Mouse (Mus musculus): ENCODE data around the gene Sycp1.
A peak's percentile ranks its signal among the peaks of the same experiment; 100 is the strongest.

Sycp1 gene

DNA sequence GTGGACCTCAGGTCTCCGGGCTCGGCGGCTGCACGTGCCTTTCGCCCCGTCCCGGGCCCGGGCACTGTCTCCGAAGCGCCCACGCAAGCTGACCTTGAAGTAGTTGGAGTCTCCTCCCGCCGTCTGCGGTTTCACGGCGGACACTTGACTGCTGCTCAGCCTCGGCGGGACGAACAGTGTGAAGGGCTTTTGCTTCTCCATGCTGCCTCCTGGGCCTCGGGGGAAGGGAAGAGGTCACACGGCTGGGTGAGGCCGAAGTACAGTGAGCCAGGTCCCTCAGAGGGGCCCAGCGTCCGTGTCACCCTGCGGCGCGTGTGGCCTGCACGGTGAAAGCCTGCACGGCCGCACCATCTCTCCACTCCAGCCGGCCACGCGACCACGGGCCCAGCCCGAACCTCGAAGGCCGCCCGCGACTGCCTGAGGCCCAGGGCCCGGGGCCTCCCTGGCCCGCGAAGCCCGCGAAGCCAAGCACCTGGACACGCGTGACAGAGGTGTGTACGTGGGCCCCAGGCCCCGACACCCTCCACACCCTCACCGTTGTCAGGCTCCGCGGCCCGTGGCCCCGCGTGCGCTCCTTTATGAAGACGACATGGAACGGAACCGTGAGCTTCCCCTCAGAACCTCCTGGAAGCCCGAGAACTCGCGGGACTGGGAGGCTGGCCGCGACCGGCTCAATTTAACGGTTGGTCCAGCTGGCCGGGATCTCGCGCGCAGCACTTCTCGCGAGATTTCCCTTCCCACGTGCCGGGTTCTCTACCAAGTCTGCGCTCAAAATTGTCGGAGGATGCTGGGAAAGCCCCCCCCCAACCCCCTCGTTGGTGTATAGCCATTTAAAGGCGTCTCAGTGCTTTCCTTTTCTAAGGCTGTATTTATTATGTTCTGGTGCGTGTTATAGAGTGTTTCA lies at the start of gene Sycp1:
Gene Sycp1 (minus strand): TSS at position 650 of the 904 bp plus-strand sequence.
- no peak for DNase-seq

DNA sequence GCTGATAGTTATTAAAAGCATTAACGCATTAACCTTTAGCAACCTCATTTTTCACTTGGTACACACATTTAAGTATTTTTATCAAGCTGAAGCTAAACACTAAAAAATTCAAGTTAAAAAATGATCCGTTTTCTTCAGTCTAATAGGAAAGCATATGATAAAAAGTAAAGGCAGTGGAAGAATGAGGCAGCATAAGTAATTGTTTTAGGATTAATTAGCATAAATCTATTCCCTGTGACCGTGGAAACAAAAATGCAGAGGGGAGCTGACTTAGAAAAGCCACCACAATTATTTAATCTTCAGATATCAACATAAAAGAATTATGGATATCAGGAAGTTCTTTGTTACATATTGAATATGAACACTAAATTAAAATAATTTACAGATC lies 44.4 kb upstream of the Sycp1 start:
- DNase-seq = no peak

DNA sequence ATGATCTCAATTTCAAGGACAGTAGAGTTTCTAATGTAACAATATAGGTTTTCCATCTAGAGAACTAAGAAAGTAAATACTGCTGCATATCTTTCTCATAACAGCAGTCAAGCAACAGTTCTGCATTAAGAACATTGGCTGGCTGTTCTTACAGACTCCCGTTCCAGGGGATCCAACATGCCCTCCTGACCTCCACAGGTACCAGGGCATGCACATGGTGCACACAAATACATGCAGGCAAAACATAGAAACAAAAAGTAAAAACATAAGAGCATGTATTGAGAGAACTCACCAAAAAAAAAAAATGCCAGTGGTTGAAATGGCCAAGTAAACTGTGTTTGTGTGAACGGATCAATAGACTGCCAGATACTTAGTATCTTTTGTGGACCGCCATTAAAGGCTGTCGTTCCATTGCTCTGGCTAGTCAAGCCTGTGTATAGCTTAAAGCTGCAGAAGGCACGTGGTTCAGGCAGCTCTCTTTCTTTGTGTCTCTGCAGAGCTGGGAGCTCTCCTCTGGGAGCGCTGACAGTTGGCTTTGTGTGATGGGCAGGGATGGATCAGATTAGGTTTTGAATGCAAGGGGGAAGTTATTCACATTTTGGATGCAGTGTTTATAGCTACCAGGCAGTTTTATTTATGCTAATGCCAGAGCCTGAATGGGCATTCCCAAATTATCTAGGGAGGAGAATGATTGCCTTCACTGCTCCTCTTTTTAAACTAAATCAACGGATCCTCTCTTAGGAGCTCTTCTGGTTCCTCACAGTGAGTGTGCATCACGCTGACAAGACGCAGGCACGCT lies 43.8 kb upstream of the Sycp1 start:
- DNase-seq = no peak

DNA sequence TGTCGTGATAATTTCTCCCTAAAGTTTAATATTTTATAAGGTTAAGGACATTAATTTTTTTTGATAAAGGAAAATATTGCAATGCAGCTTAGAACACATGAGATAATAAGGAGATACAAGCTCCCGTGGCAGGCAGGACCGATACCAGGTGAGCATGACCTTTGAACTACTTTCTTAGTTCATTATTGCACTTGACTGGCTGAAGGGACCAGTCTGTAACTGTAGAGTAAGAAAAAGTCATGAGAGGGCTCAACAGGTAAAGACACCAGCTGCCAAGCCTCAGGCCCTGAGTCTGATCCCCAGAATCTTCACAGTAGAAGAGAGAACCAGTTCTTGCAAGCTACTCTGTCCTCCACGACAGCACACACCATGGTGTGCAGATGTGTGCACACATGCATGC lies 41.0 kb upstream of the Sycp1 start:
- DNase-seq = no peak

DNA sequence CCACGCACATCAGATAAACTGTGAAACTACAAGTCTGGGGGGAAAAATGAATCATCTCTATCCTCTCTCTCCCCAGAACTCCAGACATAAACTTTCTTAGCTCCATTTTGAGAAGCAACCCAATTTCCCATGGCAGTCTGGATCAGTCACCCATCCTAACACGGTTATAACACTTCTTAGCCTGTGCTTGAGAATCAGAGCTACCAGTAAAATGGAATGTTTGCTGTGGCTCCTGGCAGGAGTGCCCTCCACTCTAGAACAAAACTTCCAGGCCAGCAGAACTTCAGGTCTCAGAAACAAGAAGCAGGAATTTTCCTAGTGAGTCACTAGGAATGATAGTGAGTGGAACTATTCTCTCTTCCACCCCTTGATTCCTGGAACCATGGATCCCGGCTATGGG lies 34.6 kb upstream of the Sycp1 start:
- no peak for DNase-seq

DNA sequence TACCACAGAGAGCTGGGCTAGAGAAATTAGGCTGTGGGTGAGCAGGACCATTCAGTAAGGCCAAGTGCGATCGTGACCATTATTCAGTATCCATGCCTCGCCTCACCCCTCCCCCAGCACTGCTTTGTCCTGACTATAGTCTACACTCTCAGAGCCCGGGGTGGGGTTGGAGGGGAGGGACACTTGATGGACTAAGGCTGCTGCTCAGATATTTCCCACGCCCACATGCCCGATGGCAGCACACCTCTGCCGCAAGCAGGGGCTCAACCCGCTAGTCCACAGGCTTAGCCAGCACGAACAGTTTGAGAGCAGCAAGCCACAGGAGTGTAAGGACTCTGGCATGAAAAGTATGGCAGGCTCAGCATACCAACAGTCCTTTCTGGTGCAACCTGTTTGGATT lies 34.2 kb upstream of the Sycp1 start:
- peak; percentile 38 for DNase-seq

DNA sequence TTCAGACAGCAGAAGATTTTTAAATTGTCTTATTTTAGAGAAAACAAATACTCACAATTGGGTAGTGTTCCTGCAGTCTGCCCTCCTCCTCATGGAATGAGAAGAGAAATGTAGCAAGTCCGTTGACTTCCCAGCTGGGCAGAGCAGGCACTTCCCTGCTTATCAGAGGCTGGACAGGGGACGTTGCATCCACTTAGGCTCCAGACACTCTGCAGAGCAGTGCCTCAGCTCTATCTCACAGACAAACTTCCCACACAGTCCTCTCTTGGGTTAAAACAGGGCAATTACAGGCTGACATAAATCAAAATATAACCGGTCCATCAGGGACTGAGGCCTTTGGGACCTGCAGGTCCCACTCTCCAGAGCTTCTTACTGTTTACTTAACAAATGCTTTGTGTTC lies 28.1 kb upstream of the Sycp1 start, which contains the start of gene Nr1h5:
Gene Nr1h5 (minus strand): TSS at position 101 of the 400 bp plus-strand sequence.
- no peak for DNase-seq

DNA sequence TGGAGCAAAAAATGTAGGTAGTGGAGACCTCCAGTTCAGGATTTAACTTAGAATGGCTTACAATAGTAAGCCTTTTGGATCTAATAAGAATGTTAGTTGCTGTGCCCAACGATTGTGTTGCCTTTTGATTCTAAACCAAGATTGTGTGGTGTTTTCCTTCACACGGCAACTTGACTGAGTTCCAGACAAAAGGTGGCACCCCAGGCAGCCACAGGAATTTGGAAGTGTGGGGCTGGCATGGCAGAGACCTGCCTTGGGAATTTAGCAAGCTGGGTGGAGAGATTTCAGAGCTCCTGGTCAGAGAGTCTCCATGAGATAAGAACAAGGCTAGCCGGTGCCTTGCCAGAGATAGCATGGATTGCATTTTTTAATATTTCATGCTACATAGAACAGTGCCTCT lies 19.7 kb upstream of the Sycp1 start:
- no peak for DNase-seq

DNA sequence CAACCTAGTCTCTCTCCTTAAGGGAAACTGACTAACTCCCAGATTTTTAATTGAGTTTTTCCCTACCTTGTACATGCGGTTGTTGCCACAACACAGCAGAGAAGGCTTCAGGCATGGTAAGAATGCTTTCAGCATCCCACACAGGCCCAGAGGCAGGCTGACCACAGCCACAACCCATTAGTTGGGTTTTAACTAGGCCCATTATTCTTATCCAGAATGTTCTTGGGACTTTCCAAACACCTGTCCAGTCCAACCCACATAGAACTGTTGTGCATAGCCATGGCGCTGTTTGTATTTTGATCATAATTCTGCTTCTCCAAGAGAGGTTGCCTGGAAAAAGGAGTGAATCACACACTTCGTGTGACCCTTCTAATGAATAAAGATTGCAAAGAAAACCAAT lies 19.2 kb upstream of the Sycp1 start:
- DNase-seq = no peak

DNA sequence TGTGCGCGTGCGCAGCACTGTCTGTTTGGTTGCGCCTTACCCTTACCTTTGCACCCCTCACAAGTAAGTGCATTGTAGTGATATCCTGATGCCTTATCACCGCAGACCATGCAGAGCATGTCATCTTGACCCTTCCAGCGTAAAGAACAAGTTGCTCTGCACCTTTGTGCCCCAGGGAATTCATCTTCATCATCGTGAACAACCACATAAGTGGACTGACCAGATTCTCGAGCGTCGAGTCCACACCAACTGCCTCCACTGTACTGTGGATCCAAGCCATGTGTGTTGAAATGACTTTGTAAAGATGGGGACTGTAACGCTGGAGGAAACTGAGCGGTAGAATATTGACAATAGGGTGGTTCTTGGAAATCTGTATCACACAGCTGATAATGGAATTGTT lies 18.6 kb upstream of the Sycp1 start:
- no peak for DNase-seq

DNA sequence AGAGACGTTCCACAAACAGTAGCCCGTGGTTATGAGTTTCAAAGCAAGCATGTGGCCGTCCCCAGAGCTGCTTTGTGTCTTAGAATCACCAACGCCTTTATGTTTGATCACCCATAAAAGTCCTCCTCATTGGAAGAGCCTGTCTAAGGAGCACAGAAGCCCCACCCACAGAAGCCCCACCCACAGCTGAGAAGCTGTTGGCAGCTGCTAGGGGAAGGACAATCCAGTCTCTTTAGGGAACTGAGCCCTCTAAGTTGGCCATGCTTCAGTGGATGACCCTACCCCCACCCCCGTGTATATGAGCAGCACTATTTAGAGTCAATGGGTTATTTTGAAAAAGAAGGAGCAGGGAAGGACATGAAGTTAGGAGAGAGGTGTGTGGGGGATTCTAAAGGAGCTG lies 11.0 kb upstream of the Sycp1 start:
- no peak for DNase-seq

DNA sequence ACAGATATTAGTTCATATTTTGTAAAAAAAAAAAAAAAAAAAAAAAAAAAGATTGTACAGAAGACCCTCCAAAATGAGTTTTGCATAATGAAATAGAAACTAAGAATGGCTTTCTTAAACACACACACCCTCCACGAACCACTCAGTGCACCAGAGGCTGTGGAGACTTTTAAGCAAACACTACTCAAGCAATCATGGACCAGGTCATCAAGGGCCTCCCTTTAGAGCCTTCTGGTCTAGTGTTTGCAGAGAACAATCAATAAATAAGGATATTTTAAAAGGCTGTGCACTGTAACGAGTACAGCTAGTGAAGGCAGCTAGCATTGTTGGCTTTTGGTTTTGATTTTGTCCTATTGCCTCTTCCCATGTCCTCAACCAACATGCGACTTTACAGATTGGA lies 10.4 kb upstream of the Sycp1 start:
- no peak for DNase-seq

DNA sequence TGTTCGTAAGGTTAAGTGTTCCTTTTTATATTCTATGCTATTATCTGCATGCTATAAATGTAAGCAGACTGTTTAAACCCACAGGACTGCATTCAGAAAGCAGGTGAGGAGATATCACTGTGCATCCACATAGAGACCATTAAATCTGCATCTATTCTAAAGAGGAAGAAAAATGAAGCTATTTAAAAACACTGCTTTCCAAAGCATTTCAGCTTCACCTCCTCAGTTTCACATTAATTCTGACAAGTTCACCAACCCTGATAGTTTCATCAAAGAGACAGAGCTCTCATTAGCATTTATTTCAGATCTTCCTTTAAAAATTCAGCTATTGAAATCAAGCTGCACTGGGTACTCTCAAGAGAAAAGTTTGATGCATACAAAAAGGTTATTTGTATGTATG lies 2.2 kb upstream of the Sycp1 start:
- DNase-seq = no peak

DNA sequence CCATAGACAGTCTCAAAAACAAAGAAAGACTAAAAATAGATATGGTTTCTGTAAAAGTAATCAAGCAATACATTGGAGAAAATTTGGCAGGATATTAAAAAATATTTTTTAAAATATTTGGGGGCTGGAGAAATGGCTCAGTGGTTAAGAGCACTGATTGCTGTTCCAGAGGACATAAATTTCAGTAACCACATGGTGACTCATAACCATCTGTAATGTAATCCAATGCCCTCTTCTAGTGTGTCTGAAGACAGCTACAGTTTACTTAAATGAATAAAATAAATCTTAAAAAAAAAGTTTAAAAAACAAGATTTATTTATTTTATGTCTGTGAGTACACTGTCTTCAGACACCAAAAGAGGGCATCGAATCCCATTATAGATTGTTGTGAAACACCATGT lies 36.8 kb downstream of the Sycp1 start:
- no peak for DNase-seq

DNA sequence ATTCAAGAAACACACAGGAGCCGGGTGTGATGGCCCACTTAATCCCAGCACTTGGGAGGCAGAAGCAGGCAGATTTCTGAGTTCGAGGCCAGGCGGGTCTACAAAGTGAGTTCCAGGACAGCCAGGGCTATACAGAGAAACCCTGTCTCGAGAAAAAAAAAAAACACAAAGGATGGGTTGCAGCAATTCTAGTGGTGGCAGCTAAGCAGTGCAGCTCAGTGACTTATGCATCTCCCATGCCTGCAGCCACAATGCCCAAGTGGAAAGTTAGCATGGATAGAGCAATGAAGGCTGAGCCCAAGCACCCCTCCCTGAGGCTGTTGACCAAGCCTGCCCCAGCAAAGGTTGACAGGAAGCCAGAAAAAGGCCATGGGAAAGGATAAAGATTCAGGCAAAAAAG lies 55.4 kb downstream of the Sycp1 start:
- DNase-seq = no peak

DNA sequence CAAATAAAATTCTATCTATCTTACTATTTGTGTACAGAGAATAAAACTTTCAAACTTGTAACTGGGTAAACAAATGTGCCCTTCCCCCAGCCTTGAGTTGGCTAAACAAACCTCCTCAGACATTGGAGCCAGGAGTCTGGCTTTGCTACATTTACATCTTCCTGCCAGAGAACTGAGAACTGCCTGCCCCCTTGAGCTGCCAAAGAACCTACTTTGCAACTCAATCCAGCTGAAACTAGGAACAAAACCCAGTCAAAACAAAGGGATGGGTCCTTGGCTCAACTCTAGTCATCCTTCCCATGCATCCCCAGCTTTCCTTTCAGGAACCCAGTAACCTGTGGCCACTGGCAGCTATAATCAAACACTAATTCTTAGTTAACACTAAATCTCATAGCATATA lies 87.2 kb downstream of the Sycp1 start:
- no peak for DNase-seq

DNA sequence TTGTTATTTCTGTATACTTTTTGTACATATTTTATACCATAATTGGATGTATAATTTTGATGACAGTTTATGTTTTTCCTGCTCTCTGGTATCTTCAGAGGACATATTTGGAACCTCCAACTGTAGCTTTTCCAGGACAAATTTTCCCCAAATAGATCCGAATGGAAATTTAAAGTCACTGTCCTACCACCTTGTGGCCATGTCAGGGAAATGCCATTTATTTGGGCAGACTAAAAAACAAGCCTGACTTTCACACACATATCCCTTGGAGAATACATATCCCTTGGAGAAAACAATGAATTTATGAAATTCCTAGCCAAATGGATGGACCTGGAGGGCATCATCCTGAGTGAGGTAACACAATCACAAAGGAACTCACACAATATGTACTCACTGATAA lies 93.5 kb downstream of the Sycp1 start:
- DNase-seq = no peak

DNA sequence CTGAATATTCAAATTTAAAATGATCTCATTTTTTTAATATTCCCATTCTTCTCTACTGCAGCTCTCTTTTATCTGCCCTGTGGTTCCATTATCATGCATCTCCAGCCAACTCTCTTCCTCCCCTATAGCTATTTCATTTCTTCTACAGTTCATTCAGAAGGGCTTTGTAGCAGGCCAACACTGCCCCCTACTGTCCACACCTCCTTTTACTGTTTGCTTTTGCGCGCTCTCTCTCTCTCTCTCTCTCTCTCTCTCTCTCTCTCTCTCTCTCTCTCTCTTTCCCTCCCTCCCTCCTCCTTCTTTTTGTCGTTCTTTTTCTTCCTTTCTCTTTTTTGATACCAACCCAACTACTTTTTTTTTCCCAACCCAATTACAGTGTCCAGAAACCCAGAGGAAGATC lies 132.0 kb downstream of the Sycp1 start:
- DNase-seq = peak; percentile 89

DNA sequence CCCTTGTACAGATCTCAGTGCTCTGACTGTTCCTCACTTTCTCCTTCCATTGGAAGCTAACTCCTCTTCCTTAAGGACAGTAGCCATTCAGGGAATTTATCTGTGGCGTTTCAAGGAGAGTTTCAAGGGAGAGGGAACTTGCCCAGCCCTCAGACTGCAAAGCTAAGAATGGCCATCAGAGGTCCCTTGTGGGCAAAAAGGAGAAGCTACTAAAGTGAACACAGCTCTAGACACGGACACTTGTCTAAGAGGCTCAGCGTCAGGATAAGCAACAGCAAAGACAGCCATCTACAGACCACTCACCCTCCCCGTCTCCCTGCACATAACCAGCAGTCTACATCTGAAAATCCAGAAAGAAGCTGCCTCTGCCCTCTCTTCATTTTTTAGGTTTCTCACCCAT lies 148.5 kb downstream of the Sycp1 start:
- DNase-seq = no peak

DNA sequence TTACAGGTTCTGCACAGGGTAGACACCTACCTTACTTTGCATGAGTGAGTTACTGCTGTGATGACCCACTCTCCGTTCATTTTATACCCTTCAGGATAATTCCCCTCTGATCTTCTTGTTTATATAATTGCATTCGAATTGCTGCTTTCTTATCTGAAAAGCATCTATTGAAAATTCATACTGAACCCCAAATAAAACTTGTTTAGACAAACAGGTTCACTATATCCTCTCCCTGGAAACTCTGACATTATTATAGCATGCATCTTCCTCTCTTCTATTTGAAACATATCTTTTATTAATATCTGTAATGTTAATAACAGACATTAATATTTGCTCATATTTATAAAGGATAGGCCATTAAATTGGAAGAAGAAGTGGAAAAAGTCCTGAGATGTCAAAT lies 153.3 kb downstream of the Sycp1 start, which contains the start of gene Tshb:
Gene Tshb (minus strand): TSS at position 101 of the 400 bp plus-strand sequence.
- no peak for DNase-seq

DNA sequence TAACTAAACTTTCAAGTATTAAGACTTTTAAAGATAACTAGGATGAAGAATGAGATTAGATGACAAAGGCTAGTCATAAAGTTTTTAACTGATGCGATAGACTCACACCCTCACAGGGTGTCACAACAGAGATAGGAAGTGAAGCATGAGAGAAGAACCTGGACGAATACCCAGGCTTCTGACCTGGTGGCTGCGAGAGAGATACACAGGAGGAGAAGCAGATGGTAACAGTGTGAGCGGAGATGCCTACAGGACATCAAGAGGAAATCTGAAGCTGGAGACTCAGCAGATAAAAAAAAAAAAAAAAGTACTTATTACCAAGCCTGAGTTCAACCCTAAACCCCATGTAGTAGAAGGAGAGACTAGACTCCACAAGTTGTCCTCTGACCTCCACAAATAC lies 162.9 kb downstream of the Sycp1 start:
- no peak for DNase-seq
